Mouse (Mus musculus): ENCODE data around the gene Clns1a.

- TF ChIP-seq POLR2A (IDR thresholded peaks at IDR 0.05; ENCODE audit: insufficient read depth, low read depth, low read length) (no peak), CTCF (IDR thresholded peaks at IDR 0.05; ENCODE audit: insufficient read depth, low read depth, low read length) (no peak)
These were observed 52.2 kb downstream of the Clns1a start for GRCm38 (mm10) chr7:97748527-97749206.
